Mouse (Mus musculus): ENCODE measurements at regions not wholly inside any gene's neighbourhood (a gene's known extent, or its start where the extent isn't known, plus 50 kb on each side); places are given as distances from the start of the nearest gene placed in this dataset.
"Not testable (repeated sequence)": the region's sequence is repeated elsewhere in the genome, so short reads cannot be mapped to it uniquely, and the experiment has no call there.

- intact Hi-C loops (cut with DNase I); DNase-seq: not testable (repeated sequence)
These were observed 128.9 kb downstream of the Kap start for GRCm38 (mm10) chr6:133724627-133725026.

GRCm38 (mm10) chr6:133706712-133707111 lies 146.8 kb downstream of the Kap start:
- intact Hi-C loops (cut with DNase I) = loop anchor here (5.0 kb wide), 1 partner anchor 171 kb away; no protein-coding TSS in a partner anchor
- not testable (repeated sequence) for DNase-seq

- intact Hi-C loops (cut with DNase I) = loop anchor here (5.0 kb wide), 1 partner anchor 304 kb away; no protein-coding TSS in a partner anchor
These were observed 151.9 kb downstream of the Kap start for GRCm38 (mm10) chr6:133701625-133702024.

More at GRCm38 (mm10) chr6:133701625-133702024, 151.9 kb downstream of the Kap start:
- no peak for DNase-seq
